In genomic region chr11:109420567-109420962, GRCm38 (mm10) we compare ENCODE assay signal across 18 mouse cellular contexts. TPM values are rescaled to one million over a fixed set of nuclear protein-coding genes. Genes with fewer than 3 reads are reported as not detected.
DNase-seq lines count a peak whose midpoint lies in the region; ATAC-seq and TF ChIP-seq lines count a peak whose summit lies in the region.
"Had no signal": no experiment of that assay in that cellular context is flagged by ENCODE, and none has a peak within 500 bp of the region (broad histone marks: within the 10 kb centered on the region; RNA-seq: fewer than 3 reads in every experiment).

No protein-coding gene starts in this region.

- H3K4me3 ChIP-seq in liver, embryonic 15.5 days (replicated peaks) = no peak overlapping the region
- no peak overlapping the region for H3K4me3 ChIP-seq in small intestine, adult 2 months (ENCODE audit: low read depth, low read length)
- H3K4me3 ChIP-seq in hindbrain, postnatal 0 days (ENCODE audit: low read length) = no peak overlapping the region
- H3K4me3 ChIP-seq: hindbrain, embryonic 15.5 days; lung, embryonic 15.5 days had no signal

- TF ChIP-seq CTCF in small intestine, adult 2 months (IDR thresholded peaks at IDR 0.05; ENCODE audit: extremely low read depth, insufficient read length, insufficient replicate concordance, low read depth, low read length) = no peak
- no peak for TF ChIP-seq CTCF in hindbrain, postnatal 0 days (IDR thresholded peaks at IDR 0.05; ENCODE audit: low read depth)

- 57% methylated on average over 14 of the region's 14 CpGs for WGBS in liver, embryonic 15.5 days (ENCODE audit: insufficient replicate concordance)
- 83% methylated on average over 14 of the region's 14 CpGs for WGBS in small intestine, adult 2 months
- 85% methylated on average over 14 of the region's 14 CpGs for WGBS in hindbrain, postnatal 0 days

- no peaks in the 10 kb centered on the region for H3K9me3 ChIP-seq in liver, embryonic 15.5 days (replicated peaks)
- no peaks in the 10 kb centered on the region for H3K9me3 ChIP-seq in hindbrain, postnatal 0 days (ENCODE audit: low read length)
- H3K9me3 ChIP-seq: hindbrain, embryonic 15.5 days; lung, embryonic 15.5 days had no signal

- H3K9ac ChIP-seq in liver, embryonic 15.5 days = no peak overlapping the region
- H3K9ac ChIP-seq in hindbrain, postnatal 0 days (replicated peaks; ENCODE audit: low read length) = no peak overlapping the region
- H3K9ac ChIP-seq: hindbrain, embryonic 15.5 days; lung, embryonic 15.5 days had no signal

- H3K27ac ChIP-seq in liver, embryonic 15.5 days (replicated peaks) = no peak overlapping the region
- H3K27ac ChIP-seq in small intestine, adult 2 months (ENCODE audit: insufficient read depth, low read depth, low read length) = peak overlapping the region; percentile 24; the same call in 1 of the 2 replicates
- H3K27ac ChIP-seq in hindbrain, postnatal 0 days = no peak overlapping the region
- H3K27ac ChIP-seq: hindbrain, embryonic 15.5 days; kidney, postnatal 0 days; lung, embryonic 15.5 days had no signal

- peaks cover 25% of the 10 kb centered on the region for H3K4me1 ChIP-seq in liver, embryonic 15.5 days (replicated peaks)
- peaks cover 7% of the 10 kb centered on the region for H3K4me1 ChIP-seq in small intestine, adult 2 months (ENCODE audit: control insufficient read depth, insufficient read depth, insufficient read length, low read length)
- H3K4me1 ChIP-seq in hindbrain, postnatal 0 days (ENCODE audit: insufficient read depth, low read length) = no peaks in the 10 kb centered on the region

- ATAC-seq in liver, embryonic 15.5 days (ENCODE audit: insufficient read depth) = no peak
- ATAC-seq in hindbrain, postnatal 0 days = no peak

- H3K36me3 ChIP-seq in liver, embryonic 15.5 days (replicated peaks) = no peaks in the 10 kb centered on the region
- no peaks in the 10 kb centered on the region for H3K36me3 ChIP-seq in small intestine, adult 2 months (ENCODE audit: control insufficient read depth, insufficient read depth, low read length)
- H3K36me3 ChIP-seq in hindbrain, postnatal 0 days (ENCODE audit: insufficient read depth, low read length) = no peaks in the 10 kb centered on the region
- H3K36me3 ChIP-seq: hindbrain, embryonic 15.5 days; lung, embryonic 15.5 days had no signal

- DNase-seq in retina, postnatal 1 day = peak; percentile 16
- no peak for DNase-seq in retina, embryonic 14.5 days (ENCODE audit: low spot score)
- DNase-seq in MN1 (ENCODE audit: low spot score) = peak; percentile 50
- no peak for DNase-seq in urinary bladder, adult 18-20 months (ENCODE audit: low spot score in 2 of 2)
- DNase-seq in hindbrain, postnatal 0 days (ENCODE audit: low spot score) = no peak
- DNase-seq: cerebellum, adult 2 months had no signal

- TF ChIP-seq POLR2A in small intestine, adult 2 months (IDR thresholded peaks at IDR 0.05; ENCODE audit: low read depth, low read length) = no peak

- H3K27me3 ChIP-seq in liver, embryonic 15.5 days = no peaks in the 10 kb centered on the region
- no peaks in the 10 kb centered on the region for H3K27me3 ChIP-seq in small intestine, adult 2 months (ENCODE audit: control insufficient read depth, insufficient read depth, low read length)
- no peaks in the 10 kb centered on the region for H3K27me3 ChIP-seq in hindbrain, postnatal 0 days (ENCODE audit: insufficient read depth, low read length)
- H3K27me3 ChIP-seq: hindbrain, embryonic 15.5 days; lung, embryonic 15.5 days had no signal

- 0 out of 2 replicates have a peak overlapping the region, but pooled peaks have one; percentile 39 for H3K4me2 ChIP-seq in liver, embryonic 15.5 days
- H3K4me2 ChIP-seq in hindbrain, postnatal 0 days (ENCODE audit: low read depth, low read length) = no peak overlapping the region
- H3K4me2 ChIP-seq: hindbrain, embryonic 15.5 days; lung, embryonic 15.5 days; midbrain, embryonic 11.5 days had no signal

RNA-seq across cellular contexts. Expression of gene Amz2, which starts 5.2 kb away (rescaled TPM):
- polyA plus RNA-seq in liver, embryonic 15.5 days (2015; fragmentation: Nextera tagmentation; extraction: Ambion mirVana) = 10.8 and 11.1 TPM in 2 replicates
- 4.2 and 10.5 TPM in 2 replicates for polyA plus RNA-seq in small intestine, adult 2 months (2012; rRNA removed)
- total RNA-seq in hindbrain, postnatal 0 days (2014; rRNA removed) = 145 and 151 TPM in 2 replicates
- polyA plus RNA-seq in hindbrain, postnatal 0 days (2015; fragmentation: Nextera tagmentation; extraction: Ambion mirVana) = 38.4 and 38.8 TPM in 2 replicates

RNA-seq across cellular contexts. Expression of gene 9930022D16Rik, which starts 6.8 kb away (rescaled TPM):
- not detected in 2 replicates for polyA plus RNA-seq in liver, embryonic 15.5 days (2015; fragmentation: Nextera tagmentation; extraction: Ambion mirVana)
- not detected in 2 replicates for polyA plus RNA-seq in small intestine, adult 2 months (2012; rRNA removed)
- total RNA-seq in hindbrain, postnatal 0 days (2014; rRNA removed) = not detected in 2 replicates
- not detected in 2 replicates for polyA plus RNA-seq in hindbrain, postnatal 0 days (2015; fragmentation: Nextera tagmentation; extraction: Ambion mirVana)
- total RNA-seq: heart, adult 18-20 months; layer of hippocampus, postnatal 10 days; left cerebral cortex, postnatal 36 days had no signal
- polyA plus RNA-seq: cerebellum, adult 2 months; forebrain, embryonic 11.5 days; hindbrain, embryonic 15.5 days; lung, embryonic 15.5 days; midbrain, embryonic 11.5 days; neural tube, embryonic 11.5 days; stomach, embryonic 14.5 days had no signal

RNA-seq across cellular contexts. Expression of gene Arsg, which starts 52.6 kb away (rescaled TPM):
- polyA plus RNA-seq in liver, embryonic 15.5 days (2015; fragmentation: Nextera tagmentation; extraction: Ambion mirVana) = 3.4 and 3.7 TPM in 2 replicates
- 3.1 and 4.2 TPM in 2 replicates for polyA plus RNA-seq in small intestine, adult 2 months (2012; rRNA removed)
- total RNA-seq in hindbrain, postnatal 0 days (2014; rRNA removed) = 10.4 and 13.1 TPM in 2 replicates
- polyA plus RNA-seq in hindbrain, postnatal 0 days (2015; fragmentation: Nextera tagmentation; extraction: Ambion mirVana) = 9.9 and 10.3 TPM in 2 replicates

RNA-seq across cellular contexts. Expression of gene Slc16a6, which starts 52.8 kb away (rescaled TPM):
- 38.9 and 39.1 TPM in 2 replicates for polyA plus RNA-seq in liver, embryonic 15.5 days (2015; fragmentation: Nextera tagmentation; extraction: Ambion mirVana)
- 4.2 and 7.8 TPM in 2 replicates for polyA plus RNA-seq in small intestine, adult 2 months (2012; rRNA removed)
- 10.5 and 11.2 TPM in 2 replicates for total RNA-seq in hindbrain, postnatal 0 days (2014; rRNA removed)
- 7.9 and 8.7 TPM in 2 replicates for polyA plus RNA-seq in hindbrain, postnatal 0 days (2015; fragmentation: Nextera tagmentation; extraction: Ambion mirVana)

RNA-seq across cellular contexts. Expression of gene Gna13, which starts 57.9 kb away (rescaled TPM):
- 13.3 and 14.7 TPM in 2 replicates for polyA plus RNA-seq in liver, embryonic 15.5 days (2015; fragmentation: Nextera tagmentation; extraction: Ambion mirVana)
- polyA plus RNA-seq in small intestine, adult 2 months (2012; rRNA removed) = 38.5 and 60.3 TPM in 2 replicates
- total RNA-seq in hindbrain, postnatal 0 days (2014; rRNA removed) = 55.0 and 69.3 TPM in 2 replicates
- 38.1 and 44.4 TPM in 2 replicates for polyA plus RNA-seq in hindbrain, postnatal 0 days (2015; fragmentation: Nextera tagmentation; extraction: Ambion mirVana)

Comparison
In these comparisons a context has a peak if more than half of its experiments do, and no peak if none do; other contexts are left out.
1. DNase-seq: peak in retina, postnatal 1 day (single experiment) and MN1 (single experiment); none in retina, embryonic 14.5 days (single experiment), urinary bladder, adult 18-20 months (0 of 2) and hindbrain, postnatal 0 days (single experiment).